Mouse (Mus musculus): ENCODE measurements around the gene Frmd4b. TPM values are rescaled to one million over a fixed set of nuclear protein-coding genes. Genes with fewer than 3 reads are reported as not detected.

Gene Frmd4b
- 10 to 100 TPM; 34.4 to 41.6 TPM for total RNA-seq (2021)
- long read RNA-seq, experiment 1, full-length matches to known transcripts = 4 of 12 reads
- long read RNA-seq, experiment 1, partial matches to known transcripts = 2 of 12 reads
- long read RNA-seq, experiment 1, other reads (novel, unspliced or antisense) = 6 of 12 reads
- long read RNA-seq, experiment 2, full-length matches to known transcripts = 11 of 25 reads
- long read RNA-seq, experiment 2, partial matches to known transcripts = 8 of 25 reads
- long read RNA-seq, experiment 2, other reads (novel, unspliced or antisense) = 6 of 25 reads

DNA sequence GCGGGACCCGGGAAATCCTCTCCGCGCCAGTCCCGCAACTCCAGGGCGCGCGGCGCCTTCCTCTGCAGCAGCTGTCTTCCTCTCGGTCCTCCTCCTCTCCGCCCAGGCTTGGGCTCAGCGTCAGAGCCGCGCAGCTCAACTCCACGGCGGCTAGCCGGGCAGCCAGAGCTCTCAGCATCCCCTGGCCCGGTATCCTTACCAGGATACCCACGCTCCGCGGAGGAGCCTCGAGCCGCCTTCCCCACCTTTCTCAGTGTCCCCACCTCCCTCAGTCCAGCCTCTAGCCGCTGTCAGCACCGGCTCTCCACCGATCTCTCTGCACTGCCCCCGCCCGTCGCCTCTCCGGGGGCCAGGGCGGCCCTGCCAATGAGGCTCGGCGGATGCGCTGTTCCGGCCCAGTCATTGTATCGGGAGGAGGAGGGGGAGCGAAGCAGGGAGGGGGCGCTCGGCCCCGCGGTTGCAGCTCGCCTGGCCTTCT is at the start of gene Frmd4b:
Gene Frmd4b, minus strand, starts transcription at position 276 of the 478 bp plus-strand sequence.
- DNase-seq (ENCODE audit: low spot score in 2 of 2) = peak; percentile 24 to 39

DNA sequence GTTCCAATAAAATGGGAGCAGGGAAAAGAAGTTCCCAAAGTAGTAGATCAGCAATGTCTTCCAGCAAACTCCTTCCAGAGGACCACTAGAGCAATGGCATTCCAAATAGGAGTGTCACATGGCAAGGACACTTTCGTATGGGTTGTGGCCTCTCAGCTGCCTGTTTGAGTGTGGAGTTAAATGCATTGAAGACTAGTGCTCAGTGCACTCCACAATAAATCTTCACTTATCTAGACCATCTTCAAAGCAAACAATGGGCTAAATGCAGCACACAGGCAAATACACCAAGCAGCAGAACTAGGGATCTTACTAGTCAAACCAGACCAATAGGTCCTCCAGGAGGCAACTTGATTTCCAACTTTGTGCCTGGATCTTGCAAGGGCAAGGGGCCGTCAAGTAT is 49.1 kb upstream of the Frmd4b start:
- no peak for DNase-seq (ENCODE audit: low spot score in 2 of 2)

DNA sequence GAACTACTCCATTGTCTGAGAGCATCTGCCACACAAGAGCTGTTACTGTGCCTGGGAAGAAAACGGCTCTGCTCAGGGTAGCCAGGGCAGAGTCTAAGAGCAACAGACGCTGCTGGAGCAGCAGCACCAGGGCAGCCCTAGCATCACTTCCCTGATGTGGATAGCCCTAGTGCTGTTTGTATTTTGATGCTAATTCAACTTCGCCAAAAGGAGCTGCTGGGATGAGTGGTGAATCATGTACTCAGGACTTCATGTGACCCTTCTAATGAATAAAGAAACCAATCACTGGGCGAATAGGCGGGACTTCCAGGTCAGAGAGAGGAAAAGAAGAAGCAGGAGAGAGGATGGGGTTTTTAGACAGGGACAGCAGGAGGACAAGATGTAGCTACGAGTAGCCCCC is 41.6 kb upstream of the Frmd4b start:
- no peak for DNase-seq (ENCODE audit: low spot score in 2 of 2)

DNA sequence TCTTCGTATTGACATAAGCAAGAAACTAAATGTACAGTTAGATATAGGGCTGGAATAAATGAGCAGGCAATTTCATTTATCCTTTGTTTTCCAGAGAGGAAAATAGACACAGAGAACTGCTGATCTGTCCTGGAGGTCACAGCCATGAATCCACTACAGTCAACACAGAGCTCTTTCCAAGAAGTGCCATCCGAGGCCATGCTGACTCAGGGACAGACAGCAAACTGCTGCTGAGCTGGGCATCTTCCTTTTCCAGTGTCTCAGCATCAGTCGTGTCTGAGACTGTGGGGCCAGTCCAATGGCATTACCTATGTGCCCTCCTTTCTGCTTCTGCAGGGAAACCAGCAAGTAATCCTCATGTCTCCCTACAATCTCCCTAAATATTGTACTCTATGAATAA is 38.6 kb upstream of the Frmd4b start:
- no peak for DNase-seq (ENCODE audit: low spot score in 2 of 2)

DNA sequence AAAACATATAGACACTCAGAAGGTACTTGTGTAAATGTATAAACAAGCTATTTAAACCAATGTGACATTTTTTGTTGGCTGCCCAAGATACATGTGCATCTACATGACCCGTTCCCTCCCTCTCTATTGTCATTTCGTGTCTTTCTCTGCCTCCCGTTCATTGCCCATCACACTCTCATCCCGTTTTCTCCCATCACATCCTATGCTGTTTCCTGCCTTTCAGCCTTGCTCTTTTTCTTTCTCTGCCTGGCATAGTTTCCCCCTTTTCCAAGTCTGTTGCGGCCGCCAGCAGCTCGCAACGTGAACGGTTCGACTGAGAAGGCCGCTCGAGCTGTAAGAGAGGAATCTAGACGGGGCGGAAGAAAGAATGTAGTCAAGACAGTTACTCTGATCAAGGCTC is 30.2 kb upstream of the Frmd4b start:
- DNase-seq (ENCODE audit: low spot score in 2 of 2) = no peak

DNA sequence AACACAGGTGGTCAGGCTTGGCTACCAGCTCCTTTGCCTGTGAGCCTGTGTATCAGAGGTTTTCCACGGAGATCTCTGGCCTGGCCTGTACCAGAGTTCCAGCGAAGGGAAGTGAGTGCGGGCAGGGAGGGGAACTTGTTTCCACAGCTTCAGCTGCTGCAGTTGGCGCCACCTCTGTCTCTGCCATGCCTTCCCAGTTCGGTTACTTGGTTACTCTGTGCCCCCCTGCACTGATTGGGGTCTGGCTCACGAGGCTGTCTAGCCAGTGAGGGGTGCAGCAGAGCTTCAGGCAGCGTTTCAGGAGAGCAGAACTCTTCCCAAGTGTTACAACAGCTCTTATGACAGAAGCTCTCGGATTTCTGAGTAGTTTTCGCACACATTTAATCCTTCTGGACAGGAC is 6.0 kb upstream of the Frmd4b start:
- no peak for DNase-seq (ENCODE audit: low spot score in 2 of 2)

DNA sequence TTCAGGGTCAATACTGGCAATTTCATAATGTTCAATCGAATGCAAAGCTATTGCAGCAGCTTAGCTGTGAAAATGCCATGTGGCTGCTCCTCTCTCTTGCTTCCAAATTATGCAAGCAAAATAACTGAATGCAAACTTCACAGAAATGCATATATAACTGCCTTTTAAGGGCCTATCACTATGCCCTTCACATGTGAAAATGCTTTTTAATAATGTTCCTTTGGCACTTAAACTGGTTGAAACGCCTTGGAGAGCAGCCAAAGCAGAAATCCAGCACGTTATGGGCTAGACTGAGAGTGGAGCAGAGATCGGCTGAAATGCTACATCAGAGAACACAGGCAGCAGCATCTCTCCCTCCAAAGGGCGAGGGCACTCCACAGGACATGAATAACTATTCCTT is 4.9 kb upstream of the Frmd4b start:
- DNase-seq (ENCODE audit: low spot score in 2 of 2) = no peak

DNA sequence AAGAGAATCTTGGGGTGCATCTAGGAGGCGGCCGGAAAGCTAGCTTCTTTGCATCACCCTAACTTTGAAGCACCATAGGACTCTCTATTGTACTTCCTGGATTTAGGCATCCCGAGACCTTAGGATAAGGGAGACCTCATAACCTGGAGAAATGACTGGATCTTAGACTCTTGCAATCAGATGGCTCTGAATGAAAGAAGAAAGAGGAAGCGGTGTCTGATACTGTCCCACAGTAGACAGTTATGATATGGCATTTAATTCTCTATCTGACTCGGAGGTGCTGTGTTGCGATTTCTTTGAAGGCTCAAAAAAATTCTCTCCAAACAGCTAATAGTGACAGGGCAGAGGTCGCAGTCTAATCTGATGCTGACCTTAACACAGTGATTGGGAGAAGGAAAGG is 433 bp upstream of the Frmd4b start:
- DNase-seq (ENCODE audit: low spot score in 2 of 2) = no peak

DNA sequence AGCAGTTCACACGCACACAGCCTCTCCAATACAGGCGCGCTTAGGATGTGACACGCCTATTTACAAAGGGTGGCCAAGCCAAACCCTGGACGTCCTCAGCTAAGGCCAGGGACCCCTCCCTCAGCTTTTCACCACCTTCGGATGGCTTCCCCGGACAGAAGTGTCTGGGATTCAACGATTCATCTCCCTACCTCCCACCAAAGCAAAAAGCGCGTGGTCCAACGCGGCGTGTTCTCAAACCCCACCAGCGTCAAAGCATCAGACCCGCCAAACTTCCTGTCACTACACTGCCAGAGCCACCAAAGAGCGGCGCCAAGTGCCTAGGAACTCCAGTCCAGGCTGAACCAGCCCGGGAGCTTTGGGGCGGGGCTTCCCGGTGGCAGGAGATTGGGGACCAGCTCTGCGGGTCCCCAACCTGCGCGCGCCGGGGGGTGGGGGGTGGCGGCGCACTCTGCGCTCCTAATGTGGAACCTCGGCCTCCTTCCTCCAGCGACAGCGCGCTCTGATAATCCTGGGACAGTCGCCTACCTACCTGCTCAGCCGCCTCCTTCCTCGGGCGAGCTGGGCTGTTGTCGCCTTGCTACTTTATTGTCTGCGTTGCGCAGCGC is 579 bp downstream of the Frmd4b start:
- peak in 1 of 2 experiments; percentile 28 for DNase-seq (ENCODE audit: low spot score in 2 of 2)

DNA sequence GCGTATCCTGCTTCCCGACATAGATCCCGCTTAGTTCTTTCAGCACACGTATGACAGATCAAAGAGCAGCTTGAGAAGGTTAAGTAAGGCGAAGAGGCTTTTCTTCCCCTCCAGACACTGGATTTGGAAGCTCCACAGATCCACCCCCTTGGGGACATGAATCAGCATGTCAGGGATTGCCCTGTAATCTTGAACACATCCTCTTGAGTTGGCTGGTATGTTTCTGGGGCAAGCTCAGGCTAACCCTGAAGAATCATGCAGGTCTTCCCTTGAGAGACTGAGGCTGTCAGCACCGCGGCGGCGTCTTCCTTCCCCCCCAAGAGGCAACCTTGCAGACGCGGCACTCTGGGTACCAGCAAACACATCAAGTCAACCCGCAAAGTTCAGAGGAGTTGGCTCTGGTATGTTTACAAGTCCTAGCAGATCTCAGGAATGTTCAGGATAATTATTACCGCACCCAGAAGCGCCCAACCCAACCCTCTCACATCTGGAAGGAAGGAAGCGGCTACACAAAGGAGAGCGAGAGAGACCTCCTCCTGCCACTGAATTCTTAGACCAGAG is 1.4 kb downstream of the Frmd4b start:
- DNase-seq (ENCODE audit: low spot score in 2 of 2) = no peak

DNA sequence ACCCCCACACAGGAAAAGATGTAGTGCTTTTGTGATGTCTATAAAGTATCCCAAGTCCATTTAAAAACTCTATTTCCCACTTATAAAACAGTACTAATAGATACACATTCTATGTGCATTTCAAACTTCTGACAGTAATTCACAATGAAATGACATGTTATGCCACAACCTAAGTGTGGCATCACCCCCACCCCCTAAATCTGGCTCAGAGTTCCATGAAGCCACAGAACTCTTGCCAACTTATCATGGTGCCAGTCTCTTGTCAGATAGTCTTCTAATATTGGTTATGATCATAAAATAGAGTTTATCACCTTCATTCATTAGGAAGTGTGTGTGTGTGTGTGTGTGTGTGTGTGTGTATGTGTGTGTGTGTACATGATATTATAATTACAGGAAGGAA is 3.2 kb downstream of the Frmd4b start:
- no peak for DNase-seq (ENCODE audit: low spot score in 2 of 2)

DNA sequence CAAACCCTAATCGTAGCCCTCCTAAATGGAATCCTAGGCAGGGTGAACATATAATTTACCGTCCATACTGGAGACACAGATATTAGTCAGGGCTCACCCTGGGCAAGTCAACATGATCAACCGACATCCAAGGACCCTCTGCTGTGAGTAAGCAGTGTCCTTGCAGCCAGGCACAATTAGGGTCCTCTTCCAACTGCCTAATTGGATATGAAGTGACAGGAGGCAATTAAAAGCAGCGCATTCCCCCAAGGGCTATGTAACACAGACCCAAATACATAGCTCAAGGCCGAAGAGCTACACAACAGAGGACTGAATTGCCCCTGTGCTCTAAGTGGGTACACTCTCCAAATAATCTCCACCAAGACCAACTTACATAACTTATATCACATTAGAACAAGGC is 4.5 kb downstream of the Frmd4b start:
- no peak for DNase-seq (ENCODE audit: low spot score in 2 of 2)

DNA sequence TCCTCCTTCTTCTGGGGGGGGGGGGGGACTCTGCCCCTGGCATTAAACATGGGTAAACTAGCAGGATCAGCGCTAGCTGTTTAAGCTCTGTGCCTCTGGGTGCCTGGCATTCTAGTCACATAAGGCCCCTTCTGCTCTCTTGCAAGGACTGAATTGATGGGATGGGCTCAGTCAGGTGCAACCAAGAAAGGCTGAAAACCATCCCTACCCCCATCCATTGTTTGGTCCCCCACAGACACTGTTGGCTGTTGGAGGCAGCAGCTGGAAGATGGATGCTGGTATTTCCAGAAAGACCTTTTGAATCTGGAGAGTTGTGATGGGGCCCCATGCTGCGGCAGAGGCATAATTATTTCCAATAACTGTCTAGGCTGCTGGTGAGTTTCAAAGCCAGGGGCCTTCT is 7.3 kb downstream of the Frmd4b start:
- no peak for DNase-seq (ENCODE audit: low spot score in 2 of 2)

DNA sequence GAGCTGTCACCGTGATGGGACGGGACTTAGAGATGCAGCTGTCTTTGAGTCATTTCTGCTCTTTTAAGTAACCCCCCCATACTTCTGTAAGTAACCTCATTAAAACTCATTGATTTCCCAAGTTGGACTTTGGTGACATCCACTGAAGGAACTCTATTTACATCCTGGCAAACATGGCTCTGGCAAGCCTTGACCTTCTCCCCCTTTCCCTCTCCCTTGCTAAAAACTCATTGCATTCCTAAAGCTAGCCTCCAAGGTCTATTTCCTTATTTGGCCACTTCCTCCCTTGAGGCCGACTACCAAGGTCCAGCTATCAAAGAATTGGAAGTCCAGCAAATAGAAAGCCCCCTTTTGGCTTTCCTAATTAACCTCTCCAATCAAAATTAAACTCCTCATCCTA is 9.7 kb downstream of the Frmd4b start:
- DNase-seq (ENCODE audit: low spot score in 2 of 2) = no peak

DNA sequence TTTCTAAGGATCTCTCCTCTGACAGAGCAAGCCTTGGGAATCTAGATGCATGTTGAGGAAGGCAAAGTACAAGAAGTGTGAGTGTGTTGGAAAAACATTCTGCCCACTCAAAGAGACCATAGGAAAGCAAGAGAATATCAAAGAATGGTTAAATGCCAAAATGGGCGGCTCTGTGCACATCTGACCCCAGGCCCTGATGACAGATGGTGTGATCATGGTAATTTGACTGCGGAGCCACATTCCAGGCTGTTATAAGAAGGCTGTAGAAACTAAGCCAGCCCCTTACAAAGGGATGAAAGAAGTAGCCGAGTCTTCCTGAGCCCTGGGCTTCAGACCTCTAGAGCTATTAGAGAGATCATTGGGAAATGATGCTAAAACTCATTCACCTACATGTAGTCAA is 22.1 kb downstream of the Frmd4b start:
- DNase-seq (ENCODE audit: low spot score in 2 of 2) = no peak

DNA sequence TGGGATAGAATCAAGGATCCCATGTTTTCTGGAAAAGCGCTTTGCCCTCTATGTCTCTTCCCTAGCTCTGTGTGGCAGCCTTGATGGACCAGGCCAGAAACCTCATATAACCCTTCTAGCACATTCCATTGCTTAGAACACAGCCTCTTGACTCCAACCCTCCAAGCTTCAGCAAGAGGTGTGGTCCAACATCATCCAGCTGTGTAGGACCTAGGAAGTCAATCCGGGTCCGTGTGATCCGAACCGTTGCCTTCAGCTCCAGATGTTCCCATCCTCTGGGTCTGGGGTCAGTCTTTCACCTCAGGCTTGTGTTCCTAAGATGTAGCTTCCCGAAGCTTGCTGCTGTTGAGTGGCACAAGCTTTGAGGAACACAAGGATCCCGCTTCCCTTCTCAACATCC is 22.8 kb downstream of the Frmd4b start:
- no peak for DNase-seq (ENCODE audit: low spot score in 2 of 2)

DNA sequence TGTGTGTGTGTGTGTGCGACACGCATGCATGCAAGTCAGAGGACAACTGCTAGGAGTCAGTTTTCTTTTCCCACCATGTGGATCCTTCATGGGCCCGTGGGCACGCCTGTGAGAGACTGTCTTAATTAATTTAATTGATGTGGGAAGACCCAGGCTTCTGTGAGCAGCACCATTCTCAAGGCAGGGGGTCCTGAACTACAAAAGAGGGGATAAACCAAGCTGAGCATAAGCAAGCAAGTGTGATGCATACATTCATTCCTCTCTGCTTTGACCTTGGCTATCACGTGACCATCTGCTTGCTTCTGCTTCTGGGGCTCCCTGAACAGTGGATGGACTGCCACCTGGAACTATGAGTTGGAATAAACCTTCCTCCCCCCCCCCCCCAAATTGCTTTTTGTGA is 27.1 kb downstream of the Frmd4b start:
- DNase-seq (ENCODE audit: low spot score in 2 of 2) = no peak

DNA sequence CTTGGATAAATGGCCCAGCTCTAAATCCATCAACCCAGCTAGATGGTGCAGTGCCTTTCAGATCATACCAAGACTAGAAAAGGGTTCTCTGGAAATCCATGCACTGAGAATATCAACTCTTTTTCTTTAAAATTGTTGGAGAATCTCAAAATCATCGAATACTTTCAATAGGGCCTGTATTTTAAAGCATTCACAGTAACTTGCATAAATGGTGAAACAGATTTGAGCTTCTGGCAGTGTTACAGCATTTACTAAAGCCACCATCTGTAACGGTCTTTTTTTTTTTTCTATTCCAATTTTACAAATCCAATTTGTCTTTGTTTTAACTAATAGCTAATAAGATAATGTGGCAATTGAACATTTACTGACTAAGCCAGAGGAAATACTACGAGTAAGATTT is 27.8 kb downstream of the Frmd4b start:
- no peak for DNase-seq (ENCODE audit: low spot score in 2 of 2)

DNA sequence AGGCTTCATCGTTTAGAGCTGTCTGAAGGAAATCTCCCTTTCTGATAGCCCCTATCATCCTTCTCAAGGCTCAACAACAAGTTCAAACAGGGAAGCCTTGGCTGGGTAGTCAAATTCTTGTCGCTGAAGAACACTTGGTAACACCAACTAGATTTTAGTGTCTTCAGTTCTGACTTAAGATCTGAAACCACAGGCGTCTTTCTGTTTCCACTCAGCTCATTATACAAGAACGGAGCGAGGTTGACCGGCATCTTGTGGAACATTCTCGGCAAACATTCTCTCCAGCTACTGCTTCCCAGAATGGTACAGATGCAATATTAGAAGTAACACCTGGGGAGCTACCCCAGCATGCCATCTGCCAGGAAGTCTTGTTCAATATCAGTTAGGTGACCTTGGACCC is 28.3 kb downstream of the Frmd4b start:
- no peak for DNase-seq (ENCODE audit: low spot score in 2 of 2)

DNA sequence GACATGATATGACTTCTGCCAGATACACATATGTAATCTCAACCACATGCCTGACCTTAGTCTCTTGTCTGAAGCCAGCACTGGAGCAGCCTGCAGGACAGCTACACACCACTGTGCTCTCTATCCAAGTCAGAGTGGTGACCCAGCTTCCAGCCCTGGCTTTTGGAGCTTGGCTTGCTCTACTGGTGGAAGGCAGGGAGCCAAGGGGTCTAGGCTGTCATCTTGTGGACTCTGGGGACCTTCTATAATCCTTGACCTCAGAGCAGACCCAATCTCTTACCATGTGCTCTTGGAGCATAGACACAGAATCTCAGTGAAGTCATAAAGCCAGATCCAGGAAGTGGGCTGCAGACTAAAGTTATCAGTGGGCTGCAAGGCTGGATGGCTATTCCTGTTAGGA is 30.7 kb downstream of the Frmd4b start:
- DNase-seq (ENCODE audit: low spot score in 2 of 2) = no peak

DNA sequence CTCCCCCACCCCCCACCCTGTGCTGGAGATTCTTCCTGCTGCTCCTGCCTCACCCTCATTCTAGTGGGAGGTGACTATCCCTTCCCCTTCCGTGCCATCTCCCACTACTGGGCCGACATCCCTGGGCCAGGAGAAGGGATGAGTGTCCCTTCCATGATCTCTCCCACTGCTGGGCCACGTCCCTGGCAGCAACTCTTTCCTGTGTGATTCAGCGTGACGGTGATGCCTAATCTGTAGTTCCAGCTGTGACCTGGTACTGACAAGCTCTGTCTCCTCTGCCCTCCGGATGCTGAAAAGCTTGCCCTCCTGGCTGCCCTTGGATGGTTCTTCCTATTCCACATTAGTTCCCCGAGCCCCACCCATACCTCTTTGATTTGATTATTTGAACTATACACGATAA is 31.3 kb downstream of the Frmd4b start:
- DNase-seq (ENCODE audit: low spot score in 2 of 2) = no peak

DNA sequence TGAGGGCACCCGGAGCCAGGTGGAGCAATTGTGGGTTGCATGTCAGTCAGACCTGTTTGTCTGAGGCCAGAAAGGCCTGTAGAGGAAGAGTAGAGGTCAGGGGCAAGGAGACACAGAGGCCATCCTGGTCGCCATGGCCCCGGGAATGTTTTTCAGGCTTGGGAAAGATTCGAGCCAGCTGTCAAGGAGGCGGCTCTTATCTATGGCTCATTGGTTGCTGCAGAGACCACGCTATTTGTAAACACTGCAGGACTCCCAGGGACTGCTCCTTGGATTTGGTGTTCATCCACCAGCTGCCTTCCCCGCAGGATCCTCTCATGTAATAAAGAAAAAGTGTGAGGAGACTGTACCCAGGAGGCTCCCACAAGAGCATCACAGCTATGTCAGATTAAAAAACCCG is 34.6 kb downstream of the Frmd4b start:
- no peak for DNase-seq (ENCODE audit: low spot score in 2 of 2)

DNA sequence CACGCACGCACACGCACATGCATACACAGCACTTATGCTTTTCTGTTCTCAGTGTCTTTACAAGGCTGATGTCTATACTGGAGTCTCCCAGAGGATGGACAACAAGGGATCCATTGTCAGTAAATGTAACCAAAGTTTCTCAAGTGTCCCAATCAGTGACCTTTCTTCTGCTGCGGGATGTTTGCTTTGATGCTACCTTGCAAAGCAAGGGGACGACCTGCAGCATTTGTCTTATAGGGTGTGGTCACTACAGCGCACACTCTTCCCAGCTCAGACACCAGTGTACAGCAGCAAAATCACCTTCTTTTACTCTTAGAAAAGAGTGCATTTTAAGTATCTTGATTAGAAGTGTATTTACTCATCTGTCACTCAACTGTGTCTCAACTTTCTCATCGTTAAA is 35.4 kb downstream of the Frmd4b start:
- DNase-seq (ENCODE audit: low spot score in 2 of 2) = no peak

All from adrenal gland, postnatal 4 days (tissue).